Mouse (Mus musculus) megakaryocyte, embryonic 14.5 days (primary cell): ENCODE data around the gene Nhsl2. TPM values are rescaled to one million over a fixed set of nuclear protein-coding genes. Genes with fewer than 3 reads are reported as not detected.
A peak's percentile ranks its signal among the peaks of the same experiment; 100 is the strongest.

Experiments used
- H3K27me3 ChIP-seq: replicated peaks from 2 replicates; pipeline ENCODE3; 2012; ENCODE audit warnings: inconsistent platforms
- H3K36me3 ChIP-seq: replicated peaks from 2 replicates; pipeline ENCODE3; 2012; ENCODE audit warnings: low read length, inconsistent platforms, mixed read lengths
- H3K4me1 ChIP-seq: 2 replicates; pipeline ENCODE4 v1.6.1; 2012; ENCODE audit warnings: inconsistent platforms
- H3K4me3 ChIP-seq: replicated peaks from 2 replicates; pipeline ENCODE3; 2012; ENCODE audit warnings: moderate library complexity, mild to moderate bottlenecking, inconsistent platforms
- H3K9me3 ChIP-seq: 2 replicates; pipeline ENCODE4 v1.6.1; 2012; ENCODE audit warnings: inconsistent platforms
- FLI1 ChIP-seq: IDR thresholded peaks from 2 replicates; pipeline ENCODE4 v1.6.1; 2012; ENCODE audit warnings: low read length, inconsistent platforms, mixed read lengths
- GATA1 ChIP-seq: IDR thresholded peaks from 3 replicates; pipeline ENCODE4 v1.6.1; 2012; ENCODE audit warnings: mixed read lengths, low read length, inconsistent platforms, borderline replicate concordance
- polyA plus RNA-seq: library from polyadenylated mRNA; stranded (reverse); fragments of >175 nt; gene quantifications from 2 replicates; pipeline ENCODE4 v1.2.3, GENCODE M21; 2012; ENCODE audit warnings: low replicate concordance; ENCODE audit not compliant: insufficient read depth

Nhsl2 gene
- polyA plus RNA-seq, 1 experiment, result 0.01 TPM

DNA sequence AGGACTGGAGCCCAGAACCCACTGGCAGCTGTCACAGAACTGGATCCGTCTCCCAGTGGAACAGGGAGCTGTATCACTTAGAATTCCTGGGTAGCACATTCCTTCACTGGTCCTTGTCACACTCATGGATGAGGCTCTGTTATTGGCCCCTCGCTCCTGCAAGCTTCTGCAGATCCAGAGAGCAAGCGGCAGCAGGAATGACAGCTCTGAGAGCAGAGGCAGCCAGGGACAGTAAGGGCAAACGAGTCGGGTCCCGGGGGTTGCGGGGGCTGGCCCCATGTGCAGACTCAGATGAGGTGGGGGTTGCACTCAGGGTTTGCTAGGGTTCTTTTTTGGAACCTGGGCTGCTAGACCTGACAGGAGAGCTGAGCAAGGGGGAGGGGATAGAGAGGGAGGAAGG is 155.2 kb downstream of the Nhsl2 start:
- TF ChIP-seq GATA1 (no peak), FLI1 (no peak)
- Histone ChIP-seq H3K4me1 (peaks cover 18% of the 10 kb centered on the region), H3K27me3 (peaks cover 91% of the 10 kb centered on the region), H3K36me3 (no peaks in the 10 kb centered on the region), H3K4me3 (no peak overlapping the region), H3K9me3 (no peaks in the 10 kb centered on the region)

DNA sequence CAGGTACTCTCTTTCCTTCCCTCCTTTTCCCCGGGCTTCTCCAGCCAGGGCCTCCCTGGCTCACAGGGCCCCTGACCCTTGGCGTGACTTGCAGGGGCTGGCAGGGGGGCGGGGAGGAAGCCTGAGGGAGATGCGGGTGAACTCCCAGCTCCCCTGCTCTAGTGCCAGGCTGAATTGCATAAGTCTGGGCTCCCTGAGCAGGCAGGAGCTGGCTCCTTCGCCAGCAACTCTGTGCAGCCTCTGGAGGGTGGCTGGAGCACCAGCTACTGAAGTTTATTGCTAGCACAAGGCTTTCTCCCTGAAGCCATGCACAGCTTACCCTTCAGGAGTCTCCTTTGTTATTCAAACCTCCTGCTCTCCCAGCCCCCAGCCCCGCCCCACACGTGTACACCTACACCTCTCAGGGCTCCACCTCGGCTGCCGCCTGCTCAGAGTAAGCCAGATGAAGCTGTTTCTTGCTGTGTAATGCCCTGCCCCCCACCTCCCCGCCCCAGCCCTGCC is 156.0 kb downstream of the Nhsl2 start:
- Histone ChIP-seq H3K36me3 (no peaks in the 10 kb centered on the region), H3K4me3 (no peak overlapping the region), H3K9me3 (no peaks in the 10 kb centered on the region), H3K4me1 (peaks cover 18% of the 10 kb centered on the region), H3K27me3 (peaks cover 85% of the 10 kb centered on the region)
- TF ChIP-seq GATA1 (no peak), FLI1 (no peak)

DNA sequence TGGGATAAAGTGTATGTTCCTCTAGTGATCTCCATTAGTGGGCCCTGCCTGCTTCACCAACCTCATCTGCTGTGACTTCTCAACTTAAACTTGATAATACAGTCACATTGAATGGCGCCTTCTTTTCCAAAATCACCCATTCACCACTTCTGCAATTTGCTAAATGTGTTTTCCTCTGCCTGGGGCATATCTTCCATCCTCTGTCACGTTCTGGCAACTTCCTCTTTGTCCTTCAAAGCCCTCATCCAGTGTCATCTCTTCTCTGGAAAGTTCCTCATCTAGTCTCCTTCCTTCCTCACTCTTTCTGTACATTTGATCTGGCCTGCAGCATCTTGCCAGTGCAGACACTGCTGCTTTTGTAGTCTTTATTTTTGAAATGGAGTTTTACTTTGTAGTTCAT is 158.8 kb downstream of the Nhsl2 start:
- peaks cover 64% of the 10 kb centered on the region for H3K27me3 ChIP-seq
- TF ChIP-seq FLI1 (no peak), GATA1 (no peak)
- no peaks in the 10 kb centered on the region for H3K36me3 ChIP-seq
- no peaks in the 10 kb centered on the region for H3K9me3 ChIP-seq
- H3K4me1 ChIP-seq, result peaks cover 18% of the 10 kb centered on the region
- no peak overlapping the region for H3K4me3 ChIP-seq

DNA sequence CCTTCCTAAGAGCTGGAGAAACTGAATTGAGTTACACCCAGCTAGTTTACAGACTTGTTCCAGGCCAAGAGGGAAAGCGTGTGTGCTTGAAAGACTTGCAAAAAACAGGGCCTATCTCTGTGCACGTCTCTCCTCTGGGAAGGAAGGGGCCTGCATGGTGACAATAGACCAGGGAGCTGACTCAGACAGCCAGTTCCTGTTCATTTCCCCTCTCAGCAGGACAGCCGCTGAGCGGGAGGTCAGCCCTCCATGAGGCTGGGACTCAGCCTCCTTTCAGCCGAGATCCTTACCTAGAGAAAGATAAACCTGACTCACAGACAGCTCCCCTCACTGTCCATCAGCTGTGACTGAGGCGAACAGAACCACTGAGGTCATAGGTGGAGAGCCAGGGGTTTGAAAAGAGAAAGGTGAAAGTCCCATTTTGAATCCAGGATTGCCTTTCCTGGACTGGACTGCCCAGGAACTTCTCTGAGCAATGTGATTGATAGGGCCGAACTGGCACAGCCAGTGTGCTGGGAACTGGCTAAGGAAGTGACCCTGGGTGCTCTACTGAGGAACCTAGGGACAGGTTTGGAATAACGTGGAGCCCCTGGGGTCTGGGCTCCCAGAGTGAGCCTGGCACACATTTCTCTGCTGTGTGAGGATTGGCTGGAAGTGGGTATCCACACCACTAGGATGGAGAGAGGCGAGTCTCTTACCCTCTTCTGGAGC is 168.2 kb downstream of the Nhsl2 start:
- Histone ChIP-seq H3K27me3 (peaks cover 44% of the 10 kb centered on the region), H3K9me3 (no peaks in the 10 kb centered on the region), H3K36me3 (no peaks in the 10 kb centered on the region), H3K4me3 (peak overlapping the region; percentile 56), H3K4me1 (peaks cover 17% of the 10 kb centered on the region)
- no peak for TF ChIP-seq FLI1

DNA sequence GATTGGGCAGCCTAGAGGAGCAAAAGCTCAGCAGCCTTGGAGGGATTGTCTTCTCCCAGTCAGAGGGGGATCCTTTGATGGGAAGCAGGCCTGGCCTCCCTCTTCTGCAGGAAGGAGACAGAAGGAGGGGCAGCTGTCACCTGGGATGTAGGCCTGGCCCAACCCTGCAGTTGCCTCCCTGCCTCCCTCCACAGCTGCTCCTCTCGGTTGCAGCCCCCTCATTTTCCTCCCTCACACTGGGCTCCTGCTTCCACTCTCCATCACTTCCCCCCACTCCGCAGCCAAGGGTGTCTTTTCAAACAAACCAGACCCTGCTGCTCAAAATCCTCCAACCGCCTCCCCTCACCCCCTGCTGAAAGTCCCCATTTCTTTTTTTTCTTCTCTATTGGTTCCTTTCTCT is 169.7 kb downstream of the Nhsl2 start:
- TF ChIP-seq GATA1, result no peak
- no peak for TF ChIP-seq FLI1
- Histone ChIP-seq H3K36me3 (no peaks in the 10 kb centered on the region), H3K27me3 (peaks cover 48% of the 10 kb centered on the region), H3K4me1 (peaks cover 17% of the 10 kb centered on the region), H3K4me3 (no peak overlapping the region), H3K9me3 (no peaks in the 10 kb centered on the region)

DNA sequence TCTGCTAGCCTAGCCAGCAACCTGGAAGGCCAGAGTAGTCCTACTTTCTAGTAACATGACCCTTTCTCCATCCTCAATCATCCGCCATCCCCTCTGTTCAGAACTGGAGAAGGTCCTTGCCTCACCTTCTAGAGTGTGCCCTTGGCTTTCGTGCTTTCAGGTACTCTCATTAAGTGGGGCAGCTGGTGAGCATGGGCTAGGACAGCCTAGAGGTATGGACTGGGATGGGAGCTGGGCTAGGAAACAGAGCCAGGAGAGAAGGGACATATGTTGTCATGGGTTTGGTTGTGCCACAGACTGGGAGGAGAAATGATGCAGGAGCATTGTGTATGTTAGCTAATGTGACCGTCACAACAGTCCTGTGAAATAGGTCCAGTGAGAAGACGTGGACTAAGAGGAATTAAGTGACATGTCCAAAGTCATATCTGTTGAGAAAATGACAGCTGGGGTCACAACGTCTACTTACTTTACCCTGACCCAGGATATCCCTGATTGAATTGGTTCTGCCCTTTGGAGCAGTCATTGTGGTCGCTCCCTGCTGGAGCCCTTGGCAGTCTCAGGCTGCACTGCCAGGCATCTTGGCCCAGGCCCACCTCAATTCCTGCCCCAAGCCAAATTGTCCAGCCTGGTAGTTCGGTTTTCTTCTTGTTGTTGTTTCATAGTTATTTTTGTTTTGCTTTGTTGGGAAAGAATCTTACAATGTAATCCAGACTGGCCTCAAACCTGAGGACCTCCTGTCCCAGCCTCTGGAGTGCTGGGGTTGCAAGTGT is 170.5 kb downstream of the Nhsl2 start:
- TF ChIP-seq FLI1, result no peak
- TF ChIP-seq GATA1, result no peak
- H3K4me3 ChIP-seq, result no peak overlapping the region
- H3K9me3 ChIP-seq, result no peaks in the 10 kb centered on the region
- no peaks in the 10 kb centered on the region for H3K36me3 ChIP-seq
- H3K4me1 ChIP-seq, result peaks cover 17% of the 10 kb centered on the region
- peaks cover 44% of the 10 kb centered on the region for H3K27me3 ChIP-seq

DNA sequence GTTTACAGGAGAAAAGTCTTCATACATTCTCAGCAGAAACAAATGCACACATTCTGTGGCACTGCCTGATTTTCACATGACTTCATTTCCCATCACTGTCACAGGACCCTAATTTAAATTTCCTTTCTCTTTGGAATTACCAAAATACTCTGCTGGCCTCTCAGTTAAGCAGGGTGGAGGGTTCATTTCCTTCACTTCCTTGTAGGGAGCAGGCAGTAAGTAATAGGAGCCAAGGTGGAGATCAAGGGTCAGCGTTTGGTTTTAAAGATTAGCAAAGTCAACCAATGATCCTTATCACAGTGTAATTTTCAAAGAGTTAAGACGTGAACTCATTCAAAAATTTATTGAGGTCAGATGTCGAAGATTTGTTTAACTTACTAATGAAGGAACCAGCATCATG is 175.8 kb downstream of the Nhsl2 start:
- Histone ChIP-seq H3K27me3 (peaks cover 37% of the 10 kb centered on the region), H3K36me3 (no peaks in the 10 kb centered on the region), H3K4me1 (no peaks in the 10 kb centered on the region), H3K4me3 (no peak overlapping the region), H3K9me3 (no peaks in the 10 kb centered on the region)
- TF ChIP-seq FLI1, result no peak
- no peak for TF ChIP-seq GATA1

DNA sequence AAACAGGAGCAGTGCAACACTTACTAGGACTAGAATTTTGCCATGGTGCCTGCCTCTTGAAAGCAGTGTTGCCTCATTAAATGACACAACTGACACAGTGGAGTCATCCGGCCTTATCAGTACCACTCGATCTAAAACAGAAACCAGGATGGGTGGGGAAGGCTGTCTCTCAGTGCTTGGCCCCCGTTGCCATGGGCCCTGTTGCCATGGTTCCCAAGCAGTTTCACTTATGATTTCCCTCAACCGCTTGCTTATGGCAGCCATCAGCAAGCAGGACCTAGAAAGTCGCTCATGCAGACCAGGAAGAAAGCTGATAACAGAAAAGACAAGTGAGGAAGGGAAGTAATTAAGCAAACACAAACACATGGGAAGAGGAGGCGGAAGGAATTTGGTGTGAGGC is 182.7 kb downstream of the Nhsl2 start:
- Histone ChIP-seq H3K4me1 (peaks cover 14% of the 10 kb centered on the region), H3K36me3 (no peaks in the 10 kb centered on the region), H3K9me3 (no peaks in the 10 kb centered on the region), H3K27me3 (peaks cover 47% of the 10 kb centered on the region), H3K4me3 (no peak overlapping the region)
- no peak for TF ChIP-seq FLI1
- TF ChIP-seq GATA1, result no peak

DNA sequence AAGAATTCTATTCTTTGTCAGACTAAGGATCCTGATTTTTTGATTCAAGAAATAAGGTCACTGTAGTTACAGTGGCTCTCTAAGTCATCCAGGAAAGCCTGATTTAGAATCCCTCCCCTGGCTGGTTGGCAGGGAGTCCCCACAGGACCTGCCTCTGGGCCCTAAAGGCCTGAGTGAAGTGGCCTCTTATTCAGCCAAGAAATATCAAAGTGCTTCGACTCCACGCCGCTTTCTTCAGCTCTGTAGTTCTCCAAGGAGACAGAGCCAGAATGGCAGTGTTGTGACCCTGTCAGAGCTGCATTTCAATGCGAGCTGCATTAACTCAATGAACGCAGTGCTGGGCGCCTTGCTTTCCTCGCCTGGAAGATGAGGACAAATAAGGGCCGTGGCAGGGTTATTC is 183.2 kb downstream of the Nhsl2 start:
- Histone ChIP-seq H3K9me3 (no peaks in the 10 kb centered on the region), H3K27me3 (peaks cover 52% of the 10 kb centered on the region), H3K4me3 (no peak overlapping the region), H3K36me3 (no peaks in the 10 kb centered on the region), H3K4me1 (peaks cover 20% of the 10 kb centered on the region)
- TF ChIP-seq FLI1 (no peak), GATA1 (no peak)

DNA sequence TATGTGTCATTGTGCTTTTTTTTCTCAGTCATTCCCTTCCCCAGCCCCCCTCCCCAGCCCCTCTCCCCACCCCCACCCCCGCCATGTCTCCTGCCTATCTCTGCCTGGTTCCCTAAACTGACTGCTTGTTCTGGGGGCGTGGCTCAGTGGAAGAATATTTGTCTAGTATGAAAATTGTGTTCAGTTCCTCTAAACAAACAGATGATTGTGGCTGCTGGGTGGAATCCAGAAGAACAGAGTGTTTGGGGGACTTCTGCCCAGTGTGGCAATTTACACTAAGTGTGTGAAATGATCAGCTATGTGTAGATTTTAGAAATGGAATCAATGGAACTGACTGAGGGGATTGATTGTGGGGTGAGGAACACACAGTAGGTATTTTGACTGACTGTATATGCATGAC is 184.4 kb downstream of the Nhsl2 start:
- Histone ChIP-seq H3K4me3 (no peak overlapping the region), H3K4me1 (peaks cover 22% of the 10 kb centered on the region), H3K9me3 (no peaks in the 10 kb centered on the region), H3K27me3 (peaks cover 52% of the 10 kb centered on the region), H3K36me3 (no peaks in the 10 kb centered on the region)
- TF ChIP-seq FLI1, result no peak
- TF ChIP-seq GATA1, result no peak

DNA sequence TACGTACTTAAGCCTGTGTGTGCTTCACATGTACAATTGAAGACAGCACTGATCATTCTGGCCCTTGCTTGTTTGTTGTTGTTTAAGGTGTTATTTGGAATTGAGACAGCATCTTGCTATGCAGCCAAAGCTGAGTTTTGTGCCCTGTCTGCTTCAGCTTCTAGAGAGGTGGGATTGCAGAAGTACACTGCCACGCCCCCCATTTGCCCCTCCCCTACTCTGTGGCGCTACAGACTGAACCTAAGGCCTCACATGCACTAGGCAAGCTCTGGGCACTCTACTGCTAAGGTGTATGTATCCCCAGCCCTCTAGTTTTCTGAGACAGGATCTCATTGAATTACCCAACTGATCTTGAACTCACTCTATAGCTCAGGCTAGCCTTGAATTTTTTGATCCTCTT is 186.5 kb downstream of the Nhsl2 start:
- no peaks in the 10 kb centered on the region for H3K9me3 ChIP-seq
- H3K4me3 ChIP-seq, result no peak overlapping the region
- no peak for TF ChIP-seq GATA1
- no peak for TF ChIP-seq FLI1
- H3K4me1 ChIP-seq, result peaks cover 27% of the 10 kb centered on the region
- H3K36me3 ChIP-seq, result no peaks in the 10 kb centered on the region
- peaks cover 40% of the 10 kb centered on the region for H3K27me3 ChIP-seq
